Mouse (Mus musculus): ENCODE data around the gene Dlg5.

Gene Dlg5

DNA sequence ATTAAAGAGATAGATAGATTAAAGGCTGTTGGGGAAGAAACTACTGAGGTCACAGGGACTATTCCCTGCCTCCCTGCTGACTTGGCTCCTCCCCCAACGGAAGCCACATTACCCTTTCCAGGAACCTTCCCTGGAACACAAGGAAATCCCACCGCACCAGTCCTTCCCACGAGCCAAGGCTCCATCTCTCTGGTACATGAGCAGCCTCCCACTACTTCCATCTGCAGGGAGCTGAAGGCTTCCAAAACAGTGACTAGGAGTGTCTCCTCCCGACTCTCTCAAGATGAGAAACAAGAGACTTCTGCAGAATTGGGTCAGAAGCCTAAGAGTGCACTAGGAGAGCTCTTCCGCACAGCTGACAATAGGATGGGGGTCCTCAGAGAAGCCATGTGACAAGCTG is 47.9 kb downstream of the Dlg5 start:
- in situ Hi-C loops (cut with MboI; ENCODE audit: unreplicated experiment in 2 of 2) = no loop called here

DNA sequence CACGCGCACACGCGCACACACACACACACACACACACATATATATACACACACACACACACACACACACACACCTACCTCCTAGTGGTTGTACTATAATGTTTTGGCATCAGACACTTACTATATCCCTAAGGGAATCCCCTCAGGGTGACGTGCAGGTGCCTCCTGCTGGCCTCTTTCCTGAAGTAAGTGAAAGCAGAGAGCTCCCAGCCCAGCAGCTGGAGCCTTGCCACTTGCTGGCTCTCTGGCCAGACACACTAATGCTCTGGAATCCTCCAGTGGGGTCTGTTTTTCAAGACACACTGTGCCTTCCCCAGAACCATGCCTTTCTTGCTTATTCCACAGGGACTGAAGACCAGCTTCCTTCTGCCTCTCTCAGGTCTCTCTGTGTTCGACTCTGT is 48.8 kb downstream of the Dlg5 start:
- in situ Hi-C loops (cut with MboI; ENCODE audit: unreplicated experiment in 2 of 2) = no loop called here

DNA sequence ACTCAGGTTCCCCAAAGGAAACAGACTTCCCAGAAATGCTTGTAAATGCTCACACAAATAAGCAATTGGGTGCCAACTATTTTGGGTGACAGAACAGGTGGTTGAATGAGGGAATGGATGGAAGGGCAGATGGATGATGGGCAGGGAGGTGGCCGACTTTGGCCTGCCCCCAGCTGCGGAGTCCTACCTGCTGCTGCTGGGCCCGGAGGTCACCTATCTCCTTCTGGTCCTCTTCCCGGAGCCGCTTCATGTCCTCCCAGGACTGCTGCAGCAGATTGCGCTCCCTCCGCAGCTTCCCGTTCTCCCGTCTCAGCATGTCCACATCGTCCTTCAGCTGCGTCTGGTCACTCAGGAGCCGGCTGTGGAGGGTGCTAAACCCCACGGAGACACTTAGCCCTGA is 55.6 kb downstream of the Dlg5 start:
- in situ Hi-C loops (cut with MboI; ENCODE audit: unreplicated experiment in 2 of 2) = no loop called here

DNA sequence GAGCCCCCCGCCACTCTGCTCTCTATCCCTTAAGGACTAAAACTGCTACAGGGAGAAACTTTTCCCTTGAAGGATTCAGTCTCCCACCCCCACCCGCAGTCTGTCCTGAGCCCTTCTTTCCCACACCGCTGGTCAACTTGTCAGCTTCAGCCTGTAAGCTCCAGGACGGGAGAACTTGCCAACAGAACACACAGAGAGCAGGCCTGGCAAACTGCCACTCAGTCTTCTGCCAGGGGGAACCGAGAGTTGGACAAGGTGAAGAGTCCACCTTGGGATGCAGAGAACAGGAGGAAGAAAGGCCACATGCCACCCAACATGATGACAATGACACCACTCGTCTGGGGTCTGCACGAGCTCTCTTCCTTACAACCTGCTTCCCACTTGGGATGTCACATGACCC is 56.1 kb downstream of the Dlg5 start:
- in situ Hi-C loops (cut with MboI; ENCODE audit: unreplicated experiment in 2 of 2) = no loop called here

DNA sequence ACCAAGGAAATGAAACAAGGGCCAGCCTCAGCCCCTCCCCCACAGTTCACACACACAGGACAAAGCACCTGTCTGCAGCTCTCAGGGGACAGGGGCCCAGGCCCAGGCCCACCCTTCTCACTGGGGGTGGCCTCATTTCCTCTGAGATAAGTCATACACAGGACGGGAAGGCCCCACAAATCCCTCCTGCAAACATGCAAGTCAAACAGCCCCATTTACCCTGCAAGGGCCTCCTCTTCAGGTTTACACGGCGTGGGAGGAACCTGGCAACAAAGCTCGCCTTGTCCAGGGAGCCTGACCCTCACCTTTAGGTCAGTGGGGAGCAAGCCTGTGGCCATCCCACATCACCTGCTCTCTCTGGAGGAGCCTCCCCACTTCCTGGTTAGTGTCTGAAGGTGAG is 60.2 kb downstream of the Dlg5 start:
- in situ Hi-C loops (cut with MboI; ENCODE audit: unreplicated experiment in 2 of 2) = no loop called here

DNA sequence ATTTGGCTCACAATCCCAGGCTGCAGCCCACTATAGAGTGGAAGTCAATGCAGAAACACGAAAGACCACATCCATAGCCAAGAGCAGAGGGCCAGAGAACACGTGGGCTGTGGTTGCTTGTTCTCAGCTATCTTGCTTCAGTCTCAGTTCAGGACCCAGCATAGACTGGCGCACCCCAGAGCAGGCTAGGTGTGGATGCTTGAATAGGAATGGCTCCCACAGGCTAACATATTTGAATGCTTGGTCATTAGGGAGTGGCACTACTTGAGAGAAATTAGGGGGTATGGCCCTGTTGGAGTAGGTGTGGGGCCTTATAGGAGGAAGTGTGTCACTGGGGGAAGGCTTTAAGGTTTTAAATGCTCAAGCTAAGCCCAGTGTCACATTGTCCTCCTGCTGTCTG is 62.8 kb downstream of the Dlg5 start:
- in situ Hi-C loops (cut with MboI; ENCODE audit: unreplicated experiment in 2 of 2) = no loop called here

GRCm38 (mm10) chr14:24181811-24182506 is 63.8 kb downstream of the Dlg5 start:
- in situ Hi-C loops (cut with MboI; ENCODE audit: unreplicated experiment in 2 of 2) = no loop called here

GRCm38 (mm10) chr14:24179466-24179991 is 66.2 kb downstream of the Dlg5 start:
- in situ Hi-C loops (cut with MboI; ENCODE audit: unreplicated experiment in 2 of 2) = no loop called here

DNA sequence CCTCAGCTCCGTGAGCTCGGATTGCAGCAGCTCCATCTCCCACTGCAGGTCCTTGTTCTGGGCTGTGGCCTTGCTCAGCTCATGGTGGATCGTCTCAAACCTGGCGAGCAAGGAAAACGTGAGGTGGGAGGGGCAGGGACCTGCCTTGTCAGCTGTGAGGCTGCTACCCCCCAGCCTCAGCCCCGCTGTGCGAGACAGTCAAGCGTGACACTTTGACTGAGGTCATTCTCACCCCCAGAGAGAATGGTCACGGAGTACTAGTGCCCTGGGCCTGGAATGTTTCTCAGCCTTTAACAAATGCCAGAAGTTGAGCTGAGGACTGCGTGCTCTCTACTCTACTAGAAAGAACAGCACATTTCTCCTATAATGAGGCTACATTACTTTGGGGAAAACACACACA is 69.1 kb downstream of the Dlg5 start:
- in situ Hi-C loops (cut with MboI; ENCODE audit: unreplicated experiment in 2 of 2) = no loop called here

- in situ Hi-C loops (cut with MboI; ENCODE audit: unreplicated experiment in 2 of 2) = no loop called here
Measured at GRCm38 (mm10) chr14:24173326-24173725, 72.4 kb downstream of the Dlg5 start.

GRCm38 (mm10) chr14:24171639-24172311 is 73.9 kb downstream of the Dlg5 start:
- in situ Hi-C loops (cut with MboI; ENCODE audit: unreplicated experiment in 2 of 2) = no loop called here

- in situ Hi-C loops (cut with MboI; ENCODE audit: unreplicated experiment in 2 of 2) = no loop called here
Measured at GRCm38 (mm10) chr14:24166046-24166445, 79.7 kb downstream of the Dlg5 start.

- in situ Hi-C loops (cut with MboI; ENCODE audit: unreplicated experiment in 2 of 2) = no loop called here
Measured at GRCm38 (mm10) chr14:24164721-24165367, 80.9 kb downstream of the Dlg5 start.

- in situ Hi-C loops (cut with MboI; ENCODE audit: unreplicated experiment in 2 of 2) = no loop called here
Measured at GRCm38 (mm10) chr14:24162856-24163255, 82.9 kb downstream of the Dlg5 start.

DNA sequence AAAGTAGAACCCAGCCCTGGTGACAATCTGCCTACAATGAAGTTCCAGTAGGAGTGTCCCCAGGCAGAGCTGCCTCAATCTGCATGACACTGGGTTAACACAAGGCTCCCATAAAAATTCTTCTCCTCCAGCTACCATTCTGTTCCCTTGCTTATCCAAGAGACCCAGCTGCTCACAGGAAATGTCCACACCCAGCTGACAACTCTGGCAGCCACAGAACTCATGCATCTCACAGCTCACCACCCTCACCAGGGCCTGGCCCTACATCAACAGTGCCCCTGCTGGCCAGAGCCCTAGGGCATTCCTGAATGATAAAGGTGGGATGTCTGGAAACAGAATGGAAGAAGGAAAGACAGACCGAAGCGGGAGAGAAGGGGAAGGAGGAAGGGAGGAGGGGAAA is 96.8 kb downstream of the Dlg5 start:
- in situ Hi-C loops (cut with MboI; ENCODE audit: unreplicated experiment in 2 of 2) = no loop called here

DNA sequence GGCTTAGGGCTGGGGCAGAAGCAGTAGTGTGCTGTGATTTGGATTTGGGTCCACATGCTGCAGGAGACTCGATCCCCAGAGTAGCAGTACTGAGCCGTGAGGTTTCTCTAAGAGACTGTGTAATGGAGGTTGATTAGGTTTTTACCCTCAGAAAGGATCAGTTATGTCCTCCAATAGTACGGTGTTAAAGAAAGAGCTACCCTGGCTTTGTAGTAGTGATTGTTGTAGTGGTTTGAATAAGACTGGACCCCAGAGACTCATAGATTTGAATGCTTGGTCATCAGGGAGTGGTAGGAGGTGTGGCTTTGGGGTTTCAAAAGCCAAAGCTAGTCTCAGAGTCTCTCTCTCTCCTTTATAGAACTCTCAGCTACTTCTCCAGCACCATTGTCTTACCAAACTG is 100.9 kb downstream of the Dlg5 start:
- in situ Hi-C loops (cut with MboI; ENCODE audit: unreplicated experiment in 2 of 2) = no loop called here

- in situ Hi-C loops (cut with MboI; ENCODE audit: unreplicated experiment in 2 of 2) = no loop called here
Measured at GRCm38 (mm10) chr14:24144421-24144820, 101.3 kb downstream of the Dlg5 start.

- in situ Hi-C loops (cut with MboI; ENCODE audit: unreplicated experiment in 2 of 2) = no loop called here
Measured at GRCm38 (mm10) chr14:24142926-24143430, 102.7 kb downstream of the Dlg5 start.

DNA sequence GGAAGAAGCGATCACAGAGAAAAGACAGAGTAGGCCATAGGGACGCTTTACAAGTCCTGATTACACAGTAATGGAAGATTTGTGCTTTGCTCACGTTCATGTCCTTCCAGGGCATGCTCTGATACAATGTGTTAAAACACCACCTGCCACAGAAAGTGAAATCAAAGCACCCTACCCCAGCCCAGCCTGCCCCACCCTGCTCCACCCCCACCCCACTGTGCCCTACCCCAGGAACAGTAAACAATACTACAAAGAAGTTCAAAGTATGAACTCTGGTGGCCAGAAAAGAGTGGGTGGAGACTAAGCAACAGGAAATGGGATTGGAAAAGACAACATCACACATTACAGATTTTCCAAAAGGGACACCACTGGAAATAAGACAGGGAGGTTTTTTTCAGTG is 104.0 kb downstream of the Dlg5 start:
- in situ Hi-C loops (cut with MboI; ENCODE audit: unreplicated experiment in 2 of 2) = no loop called here

- in situ Hi-C loops (cut with MboI; ENCODE audit: unreplicated experiment in 2 of 2) = no loop called here
Measured at GRCm38 (mm10) chr14:24140297-24140812, 105.4 kb downstream of the Dlg5 start.

DNA sequence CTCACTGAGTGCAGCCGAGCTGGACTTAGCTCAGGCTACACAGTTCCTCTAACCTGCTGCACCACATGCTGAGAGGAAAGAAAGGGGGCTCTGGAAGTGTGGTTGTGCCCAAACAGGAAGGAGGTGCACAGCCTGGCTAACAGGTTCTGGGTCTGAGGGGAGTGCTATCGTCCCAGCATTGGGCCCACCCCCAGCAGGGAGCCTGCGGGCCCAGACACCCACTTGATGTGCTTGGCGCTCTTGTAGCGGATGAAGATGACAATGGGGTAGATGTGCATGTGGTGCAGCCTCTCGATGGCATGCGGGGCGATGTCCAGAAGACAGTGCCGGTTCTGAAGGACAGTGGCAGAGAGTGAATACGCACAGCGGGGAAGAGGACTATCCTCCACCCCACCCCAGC is 108.8 kb downstream of the Dlg5 start:
- in situ Hi-C loops (cut with MboI; ENCODE audit: unreplicated experiment in 2 of 2) = no loop called here
